Mouse (Mus musculus): ENCODE data around the gene Myl4. TPM values are rescaled to one million over a fixed set of nuclear protein-coding genes. Genes with fewer than 3 reads are reported as not detected.

Myl4 gene
- polyA plus RNA-seq, 1 experiment from 2014 or later: 30.4 TPM

GRCm38 (mm10) chr11:104544507-104544906 lies 6.0 kb upstream of the Myl4 start:
- WGBS: 49% methylated on average over 2 of the region's 2 CpGs
- H3K4me2 ChIP-seq: no peak overlapping the region

GRCm38 (mm10) chr11:104547502-104547901 lies 3.0 kb upstream of the Myl4 start:
- Histone ChIP-seq H3K4me2 (no peak overlapping the region), H3K4me1 (replicated peaks; ENCODE audit: control insufficient read depth, insufficient read depth, low read length) (peaks cover 30% of the 10 kb centered on the region), H3K4me3 (ENCODE audit: low read depth, low read length) (no peak overlapping the region)

More at GRCm38 (mm10) chr11:104544507-104544906, 6.0 kb upstream of the Myl4 start:
- H3K27me3 ChIP-seq (replicated peaks; ENCODE audit: control insufficient read depth, insufficient read depth, low read length): no peaks in the 10 kb centered on the region
- H3K4me1 ChIP-seq (replicated peaks; ENCODE audit: control insufficient read depth, insufficient read depth, low read length): peaks cover 39% of the 10 kb centered on the region
- H3K36me3 ChIP-seq (ENCODE audit: control insufficient read depth, insufficient read depth, low read length): peaks cover 6% of the 10 kb centered on the region
- H3K27ac ChIP-seq (ENCODE audit: low read depth, low read length): no peak overlapping the region
- no peak overlapping the region for H3K9ac ChIP-seq (ENCODE audit: low read depth, low read length)
- no peaks in the 10 kb centered on the region for H3K9me3 ChIP-seq (ENCODE audit: control insufficient read depth, low read length)
- no peak for DNase-seq (ENCODE audit: low spot score)
- no peak overlapping the region for H3K4me3 ChIP-seq (ENCODE audit: low read depth, low read length)
- no peak for ATAC-seq (replicated peaks; ENCODE audit: low FRiP score)

GRCm38 (mm10) chr11:104549438-104550405 lies 741 bp upstream of the Myl4 start:
- Histone ChIP-seq H3K27ac (ENCODE audit: low read depth, low read length) (peak overlapping the region; percentile 92), H3K4me2 (peak overlapping the region; percentile 82), H3K9ac (ENCODE audit: low read depth, low read length) (peak overlapping the region; percentile 100), H3K4me3 (ENCODE audit: low read depth, low read length) (peak overlapping the region; percentile 95), H3K4me1 (replicated peaks; ENCODE audit: control insufficient read depth, insufficient read depth, low read length) (peaks cover 25% of the 10 kb centered on the region), H3K27me3 (replicated peaks; ENCODE audit: control insufficient read depth, insufficient read depth, low read length) (no peaks in the 10 kb centered on the region), H3K9me3 (ENCODE audit: control insufficient read depth, low read length) (no peaks in the 10 kb centered on the region), H3K36me3 (ENCODE audit: control insufficient read depth, insufficient read depth, low read length) (no peaks in the 10 kb centered on the region)
- WGBS: under 1% methylated on average over 53 of the region's 53 CpGs
- ATAC-seq (replicated peaks; ENCODE audit: low FRiP score) (peak; percentile 69), DNase-seq (ENCODE audit: low spot score) (peak; percentile 56)

More at GRCm38 (mm10) chr11:104547502-104547901, 3.0 kb upstream of the Myl4 start:
- no peak overlapping the region for H3K27ac ChIP-seq (ENCODE audit: low read depth, low read length)
- WGBS: 73% methylated on average over 3 of the region's 3 CpGs
- no peaks in the 10 kb centered on the region for H3K9me3 ChIP-seq (ENCODE audit: control insufficient read depth, low read length)
- no peak for DNase-seq (ENCODE audit: low spot score)
- H3K9ac ChIP-seq (ENCODE audit: low read depth, low read length): no peak overlapping the region
- H3K27me3 ChIP-seq (replicated peaks; ENCODE audit: control insufficient read depth, insufficient read depth, low read length): no peaks in the 10 kb centered on the region
- peaks cover 3% of the 10 kb centered on the region for H3K36me3 ChIP-seq (ENCODE audit: control insufficient read depth, insufficient read depth, low read length)
- ATAC-seq (replicated peaks; ENCODE audit: low FRiP score): no peak

- H3K36me3 ChIP-seq (ENCODE audit: control insufficient read depth, insufficient read depth, low read length): no peaks in the 10 kb centered on the region
- 59% methylated on average over 4 of the region's 4 CpGs for WGBS
- ATAC-seq (replicated peaks; ENCODE audit: low FRiP score): no peak
- no peak overlapping the region for H3K9ac ChIP-seq (ENCODE audit: low read depth, low read length)
- no peaks in the 10 kb centered on the region for H3K27me3 ChIP-seq (replicated peaks; ENCODE audit: control insufficient read depth, insufficient read depth, low read length)
- H3K9me3 ChIP-seq (ENCODE audit: control insufficient read depth, low read length): no peaks in the 10 kb centered on the region
- no peak overlapping the region for H3K4me3 ChIP-seq (ENCODE audit: low read depth, low read length)
- H3K4me2 ChIP-seq: no peak overlapping the region
- peaks cover 6% of the 10 kb centered on the region; the same call in 1 of the 2 replicates for H3K4me1 ChIP-seq (replicated peaks; ENCODE audit: control insufficient read depth, insufficient read depth, low read length)
- DNase-seq (ENCODE audit: low spot score): no peak
- no peak overlapping the region for H3K27ac ChIP-seq (ENCODE audit: low read depth, low read length)
Observed at GRCm38 (mm10) chr11:104558065-104558464, 7.6 kb downstream of the Myl4 start.

GRCm38 (mm10) chr11:104558651-104559403 lies 8.4 kb downstream of the Myl4 start:
- Histone ChIP-seq H3K4me3 (ENCODE audit: low read depth, low read length) (no peak overlapping the region), H3K27me3 (replicated peaks; ENCODE audit: control insufficient read depth, insufficient read depth, low read length) (no peaks in the 10 kb centered on the region), H3K4me1 (replicated peaks; ENCODE audit: control insufficient read depth, insufficient read depth, low read length) (peaks cover 6% of the 10 kb centered on the region; the same call in 1 of the 2 replicates), H3K36me3 (ENCODE audit: control insufficient read depth, insufficient read depth, low read length) (no peaks in the 10 kb centered on the region), H3K9me3 (ENCODE audit: control insufficient read depth, low read length) (no peaks in the 10 kb centered on the region), H3K9ac (ENCODE audit: low read depth, low read length) (no peak overlapping the region), H3K27ac (ENCODE audit: low read depth, low read length) (no peak overlapping the region), H3K4me2 (no peak overlapping the region)
- ATAC-seq (replicated peaks; ENCODE audit: low FRiP score): no peak
- no peak for DNase-seq (ENCODE audit: low spot score)
- WGBS: 69% methylated on average over 4 of the region's 4 CpGs

DNA sequence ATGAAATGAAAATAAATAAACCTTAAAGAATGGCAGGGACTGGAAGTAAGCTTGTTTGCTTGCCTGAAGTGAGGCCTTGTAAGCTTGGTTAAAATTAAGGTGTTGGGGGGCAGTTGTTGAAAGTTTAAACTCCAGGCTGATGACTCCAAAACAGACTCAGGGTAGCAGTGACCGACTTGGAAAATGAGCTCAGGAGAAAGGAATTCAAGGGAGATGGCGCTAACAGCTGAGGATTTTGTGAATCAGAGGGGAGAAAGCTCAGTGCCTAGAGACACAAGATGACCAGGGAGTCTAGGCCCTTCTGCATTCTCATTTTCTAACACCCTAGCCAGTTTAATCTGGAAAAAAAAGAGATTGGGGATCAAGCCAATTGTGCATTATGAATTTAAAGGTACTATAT lies 10.5 kb downstream of the Myl4 start:
- Histone ChIP-seq H3K4me1 (replicated peaks; ENCODE audit: control insufficient read depth, insufficient read depth, low read length) (peaks cover 6% of the 10 kb centered on the region; the same call in 1 of the 2 replicates), H3K27ac (ENCODE audit: low read depth, low read length) (no peak overlapping the region), H3K4me2 (no peak overlapping the region), H3K4me3 (ENCODE audit: low read depth, low read length) (no peak overlapping the region), H3K27me3 (replicated peaks; ENCODE audit: control insufficient read depth, insufficient read depth, low read length) (no peaks in the 10 kb centered on the region), H3K36me3 (ENCODE audit: control insufficient read depth, insufficient read depth, low read length) (no peaks in the 10 kb centered on the region), H3K9me3 (ENCODE audit: control insufficient read depth, low read length) (no peaks in the 10 kb centered on the region), H3K9ac (ENCODE audit: low read depth, low read length) (no peak overlapping the region)
- no peak for DNase-seq (ENCODE audit: low spot score)
- WGBS: 63% methylated on average over 2 of the region's 2 CpGs
- no peak for ATAC-seq (replicated peaks; ENCODE audit: low FRiP score)

GRCm38 (mm10) chr11:104563496-104563895 lies 13.0 kb downstream of the Myl4 start:
- no peak for ATAC-seq (replicated peaks; ENCODE audit: low FRiP score)
- no peaks in the 10 kb centered on the region for H3K4me1 ChIP-seq (replicated peaks; ENCODE audit: control insufficient read depth, insufficient read depth, low read length)
- H3K27me3 ChIP-seq (replicated peaks; ENCODE audit: control insufficient read depth, insufficient read depth, low read length): no peaks in the 10 kb centered on the region

DNA sequence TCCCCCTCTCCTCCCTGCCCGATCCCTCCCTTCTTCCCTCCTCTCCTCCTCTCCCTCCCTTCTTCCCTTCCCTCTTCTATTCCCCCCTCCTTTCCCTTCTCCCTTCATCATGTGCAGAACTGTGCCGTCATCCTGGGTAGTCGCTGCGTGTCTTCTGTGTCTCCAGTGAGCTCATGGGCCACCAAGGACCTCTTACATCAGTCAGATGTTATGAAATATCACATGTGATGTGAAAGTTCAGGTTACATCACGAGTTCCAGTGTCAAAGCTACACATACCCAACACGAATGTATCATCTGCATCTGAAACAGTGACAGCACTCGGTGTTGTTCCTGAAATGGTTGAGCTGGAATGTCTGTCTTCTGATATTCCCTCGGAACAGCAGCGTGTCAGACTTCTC lies 14.7 kb downstream of the Myl4 start:
- 81% methylated on average over 9 of the region's 9 CpGs for WGBS
- no peaks in the 10 kb centered on the region for H3K36me3 ChIP-seq (ENCODE audit: control insufficient read depth, insufficient read depth, low read length)
- H3K27me3 ChIP-seq (replicated peaks; ENCODE audit: control insufficient read depth, insufficient read depth, low read length): no peaks in the 10 kb centered on the region
- H3K4me1 ChIP-seq (replicated peaks; ENCODE audit: control insufficient read depth, insufficient read depth, low read length): no peaks in the 10 kb centered on the region
- ATAC-seq (replicated peaks; ENCODE audit: low FRiP score): no peak
- 0 out of 2 replicates have a peak, but pooled peaks cover 5% of the 10 kb centered on the region for H3K9me3 ChIP-seq (ENCODE audit: control insufficient read depth, low read length)
- no peak overlapping the region for H3K4me2 ChIP-seq
- no peak overlapping the region for H3K9ac ChIP-seq (ENCODE audit: low read depth, low read length)
- no peak for DNase-seq (ENCODE audit: low spot score)
- no peak overlapping the region for H3K4me3 ChIP-seq (ENCODE audit: low read depth, low read length)
- H3K27ac ChIP-seq (ENCODE audit: low read depth, low read length): no peak overlapping the region

More at GRCm38 (mm10) chr11:104563496-104563895, 13.0 kb downstream of the Myl4 start:
- Histone ChIP-seq H3K27ac (ENCODE audit: low read depth, low read length) (no peak overlapping the region), H3K36me3 (ENCODE audit: control insufficient read depth, insufficient read depth, low read length) (no peaks in the 10 kb centered on the region), H3K9me3 (ENCODE audit: control insufficient read depth, low read length) (no peaks in the 10 kb centered on the region), H3K4me2 (no peak overlapping the region), H3K4me3 (ENCODE audit: low read depth, low read length) (no peak overlapping the region), H3K9ac (ENCODE audit: low read depth, low read length) (no peak overlapping the region)
- no peak for DNase-seq (ENCODE audit: low spot score)
- WGBS: 59% methylated on average over 1 of the region's 1 CpGs
